8 mouse cellular contexts compared by ENCODE assay signal in genomic region chr13:13393228-13394095, GRCm38 (mm10). TPM values are rescaled to one million over a fixed set of nuclear protein-coding genes. Genes with fewer than 3 reads are reported as not detected.
A peak's percentile ranks its signal among the peaks of the same experiment; 100 is the strongest.
DNase-seq lines count a peak whose midpoint lies in the region; ATAC-seq lines count a peak whose summit lies in the region.
"Not testable (repeated sequence)": the region's sequence is repeated elsewhere in the genome, so short reads cannot be mapped to it uniquely, and the experiment has no call there.

Gene Gpr137b (minus strand): TSS chr13:13394014.

- peak; percentile 89 for ATAC-seq in embryonic facial prominence, embryonic 12.5 days (ENCODE audit: insufficient number of reproducible peaks, insufficient read depth, low FRiP score, low TSS enrichment)
- ATAC-seq in intestine, embryonic 15.5 days, result peak; percentile 96

- WGBS in embryonic facial prominence, embryonic 12.5 days, result under 1% methylated on average over 54 of the region's 78 CpGs
- under 1% methylated on average over 57 of the region's 78 CpGs for WGBS in intestine, embryonic 15.5 days

- H3K4me2 ChIP-seq in embryonic facial prominence, embryonic 12.5 days (replicated peaks), result peak within 1 kb of the TSS; percentile 47
- peak within 1 kb of the TSS; percentile 62 for H3K4me2 ChIP-seq in intestine, embryonic 15.5 days (replicated peaks)

- not testable (repeated sequence) for H3K9me3 ChIP-seq in embryonic facial prominence, embryonic 12.5 days; intestine, embryonic 15.5 days

- not testable (repeated sequence) for H3K9ac ChIP-seq in embryonic facial prominence, embryonic 12.5 days; intestine, embryonic 15.5 days

- not testable (repeated sequence) for H3K36me3 ChIP-seq in embryonic facial prominence, embryonic 12.5 days; intestine, embryonic 15.5 days

- peak; percentile 64 for DNase-seq in adrenal gland, postnatal 14 days
- peak; percentile 98 for DNase-seq in heart, adult 11 months
- peak; percentile 50 to 54 for DNase-seq in left cerebral cortex, adult 8-10 months (ENCODE audit: low spot score in 2 of 2)
- DNase-seq in lung, postnatal 25 days (ENCODE audit: low spot score), result peak; percentile 48
- peak; percentile 66 for DNase-seq in ovary, postnatal 36 days (ENCODE audit: low spot score)
- DNase-seq in urinary bladder, postnatal 14 days (ENCODE audit: low spot score), result peak; percentile 41

- H3K4me1 ChIP-seq in embryonic facial prominence, embryonic 12.5 days; intestine, embryonic 15.5 days (replicated peaks): not testable (repeated sequence)

- not testable (repeated sequence) for H3K27ac ChIP-seq in embryonic facial prominence, embryonic 12.5 days; intestine, embryonic 15.5 days

- not testable (repeated sequence) for H3K27me3 ChIP-seq in embryonic facial prominence, embryonic 12.5 days; intestine, embryonic 15.5 days (replicated peaks)

- peak within 1 kb of the TSS; percentile 36 for H3K4me3 ChIP-seq in embryonic facial prominence, embryonic 12.5 days
- peak within 1 kb of the TSS; percentile 37 for H3K4me3 ChIP-seq in intestine, embryonic 15.5 days (replicated peaks)

RNA-seq across cellular contexts. Expression of gene Gpr137b, which starts in this region (rescaled TPM):
- total RNA-seq in adrenal gland, postnatal 14 days (2021), result 19.7 and 32.4 TPM in 2 replicates
- 17.1 and 17.7 TPM in 2 replicates for polyA plus RNA-seq in embryonic facial prominence, embryonic 12.5 days (2016; fragmentation: Nextera tagmentation; extraction: Ambion mirVana)
- 5.9 and 6.0 TPM in 2 replicates for polyA plus RNA-seq in intestine, embryonic 15.5 days (2015; fragmentation: Nextera tagmentation; extraction: Ambion mirVana)
- total RNA-seq in left cerebral cortex, adult 8-10 months (2022), result 10 to 100 TPM; 25.1 to 29.5 (median 28.4) TPM

Comparison
In these comparisons a context has a peak if more than half of its experiments do, and no peak if none do; other contexts are left out.
1. DNase-seq: peak in every context shown above with its lines; median percentile 98 in heart, adult 11 months; 66 in ovary, postnatal 36 days; 64 in adrenal gland, postnatal 14 days; 52 in left cerebral cortex, adult 8-10 months; 48 in lung, postnatal 25 days; 41 in urinary bladder, postnatal 14 days.